Mouse (Mus musculus): ENCODE measurements around the gene Specc1. TPM values are rescaled to one million over a fixed set of nuclear protein-coding genes. Genes with fewer than 3 reads are reported as not detected.

The Specc1 gene
- total and polyA plus RNA-seq, 2 experiments from 2014 or later, result 10.6 to 20.5 TPM

DNA sequence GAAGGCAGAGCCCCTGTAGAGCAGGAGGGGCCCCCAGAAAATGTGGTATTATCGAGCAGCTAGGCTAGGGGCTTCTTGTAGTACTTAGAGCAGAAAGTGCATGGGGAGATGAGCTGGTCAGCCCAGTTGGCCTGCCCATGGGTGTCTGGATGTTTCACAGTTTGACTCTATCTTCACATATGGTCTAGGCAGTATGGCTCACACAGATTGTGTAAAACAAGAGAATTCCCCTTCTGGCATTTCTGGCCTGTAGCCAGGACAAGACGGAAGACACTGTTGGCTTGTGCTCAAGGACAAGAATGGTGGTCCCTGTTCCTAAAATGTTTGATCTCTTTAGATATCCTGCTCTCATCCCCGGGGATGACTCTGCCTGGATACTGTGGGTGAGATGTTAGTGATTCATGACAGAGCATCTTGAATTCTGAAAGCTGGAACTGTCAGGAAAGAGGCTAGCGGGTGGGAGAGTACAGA is 69.8 kb downstream of the Specc1 start:
- H3K4me1 ChIP-seq (ENCODE audit: insufficient read depth), result peaks cover 11% of the 10 kb centered on the region; the same call in 1 of the 2 replicates
- no peak overlapping the region for H3K4me2 ChIP-seq (ENCODE audit: low read depth)
- no peak overlapping the region for H3K9ac ChIP-seq
- ATAC-seq (peak; percentile 29; the same call in 1 of the 2 replicates), DNase-seq (peak; percentile 72)
- no peak overlapping the region for H3K4me3 ChIP-seq (ENCODE audit: low read depth, low read length)
- no peaks in the 10 kb centered on the region for H3K27me3 ChIP-seq (ENCODE audit: insufficient read depth, low read length)
- WGBS, result 57% methylated on average over 4 of the region's 4 CpGs
- H3K27ac ChIP-seq (ENCODE audit: low read depth, low read length), result no peak overlapping the region; the same call in 1 of the 2 replicates
- no peaks in the 10 kb centered on the region for H3K36me3 ChIP-seq (ENCODE audit: insufficient read depth)
- no peaks in the 10 kb centered on the region for H3K9me3 ChIP-seq (ENCODE audit: low read length)
- no peak for TF ChIP-seq CTCF (IDR thresholded peaks at IDR 0.05; ENCODE audit: low read depth)

DNA sequence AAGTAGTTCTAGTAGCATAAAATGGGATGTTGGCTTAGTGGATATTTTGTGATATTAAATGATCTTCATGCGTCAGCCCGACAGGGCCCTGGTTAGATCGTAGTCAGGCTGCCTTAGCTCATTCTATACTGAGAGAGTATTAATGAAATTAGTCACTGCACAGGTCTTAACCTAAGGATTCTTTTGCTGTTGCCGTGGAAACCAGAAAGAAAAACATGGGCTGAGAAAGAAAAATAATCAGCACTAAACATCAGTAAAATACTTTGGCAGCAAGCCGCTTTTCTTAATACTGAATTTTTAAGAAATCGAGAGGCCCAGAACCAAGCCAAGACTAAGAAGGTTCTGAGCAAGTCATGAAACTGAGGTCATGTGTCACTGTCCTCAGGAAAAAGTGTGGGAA is 70.7 kb downstream of the Specc1 start:
- no peak for DNase-seq
- 68% methylated on average over 6 of the region's 6 CpGs for WGBS
- Histone ChIP-seq H3K4me2 (ENCODE audit: low read depth) (no peak overlapping the region), H3K27ac (ENCODE audit: low read depth, low read length) (peak overlapping the region; percentile 29; the same call in 1 of the 2 replicates), H3K4me3 (ENCODE audit: low read depth, low read length) (no peak overlapping the region), H3K36me3 (ENCODE audit: insufficient read depth) (no peaks in the 10 kb centered on the region), H3K9me3 (ENCODE audit: low read length) (no peaks in the 10 kb centered on the region), H3K4me1 (ENCODE audit: insufficient read depth) (peaks cover 11% of the 10 kb centered on the region; the same call in 1 of the 2 replicates), H3K9ac (no peak overlapping the region), H3K27me3 (ENCODE audit: insufficient read depth, low read length) (no peaks in the 10 kb centered on the region)
- no peak for TF ChIP-seq CTCF (IDR thresholded peaks at IDR 0.05; ENCODE audit: low read depth)
- ATAC-seq, result no peak

DNA sequence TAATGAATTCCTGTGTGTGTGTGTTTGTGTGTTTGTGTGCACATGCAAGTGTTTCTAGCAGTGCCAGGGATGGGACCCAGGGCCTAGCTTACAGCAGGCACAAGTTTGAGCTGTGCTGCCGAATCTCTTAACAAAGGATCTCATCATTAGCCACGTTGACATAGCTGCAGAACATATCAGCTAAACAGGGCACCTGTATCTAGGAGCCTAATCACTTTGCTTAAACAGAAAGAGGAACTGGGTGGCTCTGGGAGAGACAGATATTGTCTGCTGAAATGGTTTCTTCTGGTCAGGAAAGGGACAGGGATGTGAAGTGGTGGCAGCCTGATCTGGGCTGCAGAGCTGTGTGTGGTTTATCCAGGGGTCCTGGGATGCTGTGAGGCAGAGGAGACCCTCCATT is 71.1 kb downstream of the Specc1 start:
- H3K9me3 ChIP-seq (ENCODE audit: low read length), result no peaks in the 10 kb centered on the region
- H3K4me3 ChIP-seq (ENCODE audit: low read depth, low read length), result no peak overlapping the region
- H3K27ac ChIP-seq (ENCODE audit: low read depth, low read length), result peak overlapping the region; percentile 29; the same call in 1 of the 2 replicates
- DNase-seq, result no peak
- TF ChIP-seq CTCF (IDR thresholded peaks at IDR 0.05; ENCODE audit: low read depth), result no peak
- WGBS, result 40% methylated on average over 2 of the region's 2 CpGs
- ATAC-seq, result no peak
- H3K27me3 ChIP-seq (ENCODE audit: insufficient read depth, low read length), result no peaks in the 10 kb centered on the region
- H3K36me3 ChIP-seq (ENCODE audit: insufficient read depth), result no peaks in the 10 kb centered on the region
- H3K4me2 ChIP-seq (ENCODE audit: low read depth), result no peak overlapping the region
- peaks cover 11% of the 10 kb centered on the region; the same call in 1 of the 2 replicates for H3K4me1 ChIP-seq (ENCODE audit: insufficient read depth)
- H3K9ac ChIP-seq, result no peak overlapping the region

DNA sequence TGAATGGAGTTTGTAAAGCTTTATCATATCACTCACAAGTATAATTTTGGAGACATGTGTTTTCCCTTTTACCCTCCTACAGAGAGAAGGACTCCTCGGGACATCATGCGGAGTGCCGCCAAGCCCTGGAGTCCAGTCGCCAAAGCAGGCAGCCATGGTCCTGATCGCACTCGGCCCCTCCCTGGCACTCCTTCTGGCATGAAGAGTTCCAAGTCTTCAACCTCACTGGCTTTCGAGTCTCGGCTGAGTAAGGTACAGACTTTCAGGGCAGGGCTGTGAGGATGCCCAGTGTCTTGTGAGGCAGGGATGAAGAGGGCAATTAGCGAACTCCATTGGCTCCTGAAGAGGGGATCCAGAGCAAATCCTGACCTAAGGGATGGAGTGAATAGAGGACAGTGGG is 72.6 kb downstream of the Specc1 start:
- Histone ChIP-seq H3K4me1 (ENCODE audit: insufficient read depth) (peaks cover 6% of the 10 kb centered on the region; the same call in 1 of the 2 replicates), H3K27ac (ENCODE audit: low read depth, low read length) (no peak overlapping the region), H3K27me3 (ENCODE audit: insufficient read depth, low read length) (no peaks in the 10 kb centered on the region), H3K9ac (no peak overlapping the region), H3K9me3 (ENCODE audit: low read length) (no peaks in the 10 kb centered on the region), H3K36me3 (ENCODE audit: insufficient read depth) (no peaks in the 10 kb centered on the region), H3K4me3 (ENCODE audit: low read depth, low read length) (no peak overlapping the region), H3K4me2 (ENCODE audit: low read depth) (no peak overlapping the region)
- TF ChIP-seq CTCF (IDR thresholded peaks at IDR 0.05; ENCODE audit: low read depth), result no peak
- 84% methylated on average over 9 of the region's 9 CpGs for WGBS
- ATAC-seq (no peak), DNase-seq (no peak)

DNA sequence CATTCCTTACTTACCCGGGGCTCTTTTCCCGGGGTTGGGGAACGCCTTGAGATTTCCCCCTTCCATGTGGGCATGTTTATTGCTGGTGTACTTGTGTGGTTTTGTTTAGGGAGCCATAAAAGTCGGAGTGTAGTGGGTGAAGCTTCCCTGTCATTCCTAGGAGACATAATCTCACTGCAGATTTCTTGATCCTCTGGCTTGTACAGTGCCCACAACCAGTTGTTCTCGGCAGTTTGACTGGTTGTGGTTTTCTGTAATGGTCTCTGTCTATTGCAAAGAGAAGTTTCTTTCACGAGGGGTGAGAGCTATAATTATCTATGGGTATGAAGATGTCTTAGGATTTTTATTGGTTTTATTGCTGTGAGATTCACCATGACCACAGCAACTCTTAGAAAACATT is 78.0 kb downstream of the Specc1 start:
- Histone ChIP-seq H3K9me3 (ENCODE audit: low read length) (no peaks in the 10 kb centered on the region), H3K9ac (no peak overlapping the region), H3K4me2 (ENCODE audit: low read depth) (no peak overlapping the region), H3K27me3 (ENCODE audit: insufficient read depth, low read length) (no peaks in the 10 kb centered on the region), H3K36me3 (ENCODE audit: insufficient read depth) (no peaks in the 10 kb centered on the region), H3K4me3 (ENCODE audit: low read depth, low read length) (no peak overlapping the region), H3K27ac (ENCODE audit: low read depth, low read length) (no peak overlapping the region), H3K4me1 (ENCODE audit: insufficient read depth) (no peaks in the 10 kb centered on the region)
- DNase-seq (no peak), ATAC-seq (no peak)
- TF ChIP-seq CTCF (IDR thresholded peaks at IDR 0.05; ENCODE audit: low read depth), result no peak
- WGBS, result 77% methylated on average over 6 of the region's 6 CpGs

DNA sequence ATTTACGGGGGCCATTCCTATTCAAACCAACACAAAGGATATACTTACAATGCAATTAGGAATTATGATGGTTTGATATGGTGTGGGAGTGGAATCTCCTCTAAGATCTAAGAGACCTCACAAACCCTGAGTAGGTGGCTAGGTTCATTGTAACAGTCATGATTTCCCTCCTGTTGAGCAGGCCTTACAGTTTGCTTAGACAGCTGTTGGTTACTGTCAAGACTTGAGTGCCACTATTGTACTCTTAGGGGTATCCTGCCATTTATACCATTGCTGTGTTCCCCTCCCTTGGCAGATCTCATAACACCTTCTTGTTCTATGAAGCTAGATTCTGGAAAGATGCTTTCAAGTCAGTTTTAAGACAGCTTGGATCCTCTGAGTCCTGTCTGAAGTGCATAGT is 78.7 kb downstream of the Specc1 start:
- Histone ChIP-seq H3K9me3 (ENCODE audit: low read length) (no peaks in the 10 kb centered on the region), H3K9ac (no peak overlapping the region), H3K27ac (ENCODE audit: low read depth, low read length) (no peak overlapping the region), H3K36me3 (ENCODE audit: insufficient read depth) (no peaks in the 10 kb centered on the region), H3K27me3 (ENCODE audit: insufficient read depth, low read length) (no peaks in the 10 kb centered on the region), H3K4me1 (ENCODE audit: insufficient read depth) (no peaks in the 10 kb centered on the region), H3K4me2 (ENCODE audit: low read depth) (no peak overlapping the region), H3K4me3 (ENCODE audit: low read depth, low read length) (no peak overlapping the region)
- no peak for ATAC-seq
- DNase-seq, result no peak
- 90% methylated on average over 1 of the region's 1 CpGs for WGBS
- TF ChIP-seq CTCF (IDR thresholded peaks at IDR 0.05; ENCODE audit: low read depth), result no peak

DNA sequence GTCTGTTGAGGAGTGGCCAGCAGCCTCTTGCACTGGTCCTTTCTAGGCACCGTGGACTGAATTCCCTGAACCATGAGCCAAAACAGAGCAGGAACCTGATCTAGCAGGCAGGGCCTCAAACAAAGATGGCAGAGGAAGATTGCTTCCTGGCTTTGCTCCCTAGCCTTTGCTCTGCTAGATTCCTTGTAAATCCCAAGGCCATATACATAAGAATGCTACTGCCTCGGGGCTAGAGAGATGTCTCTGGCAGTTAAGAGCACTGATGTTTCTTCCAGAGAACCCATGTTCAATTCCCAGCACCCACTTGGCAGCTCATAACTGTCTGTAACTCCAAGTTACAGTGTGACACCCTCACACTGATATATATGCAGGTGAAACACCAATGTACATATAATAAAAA is 83.6 kb downstream of the Specc1 start:
- no peaks in the 10 kb centered on the region for H3K27me3 ChIP-seq (ENCODE audit: insufficient read depth, low read length)
- H3K27ac ChIP-seq (ENCODE audit: low read depth, low read length), result no peak overlapping the region
- no peak overlapping the region for H3K4me2 ChIP-seq (ENCODE audit: low read depth)
- H3K9ac ChIP-seq, result no peak overlapping the region
- no peak overlapping the region for H3K4me3 ChIP-seq (ENCODE audit: low read depth, low read length)
- H3K9me3 ChIP-seq (ENCODE audit: low read length), result no peaks in the 10 kb centered on the region
- WGBS, result 56% methylated on average over 2 of the region's 2 CpGs
- H3K4me1 ChIP-seq (ENCODE audit: insufficient read depth), result no peaks in the 10 kb centered on the region
- ATAC-seq (no peak), DNase-seq (no peak)
- no peaks in the 10 kb centered on the region for H3K36me3 ChIP-seq (ENCODE audit: insufficient read depth)
- no peak for TF ChIP-seq CTCF (IDR thresholded peaks at IDR 0.05; ENCODE audit: low read depth)

Data from forebrain, postnatal 0 days (tissue).